Mouse (Mus musculus) CD4-positive helper T cell, adult 2 months (primary cell): Measurements from ENCODE around the gene Nanos2.

Source experiments
- DNase-seq: peaks from one replicate; pipeline ENCODE4 v3.0.0-alpha.2; 2012; ENCODE audit warnings: low read depth, missing footprints, low spot score

Nanos2 gene

GRCm38 (mm10) chr7:19016042-19016441 is 28.8 kb downstream of the Nanos2 start:
- DNase-seq: no peak

- DNase-seq: no peak
Measured at GRCm38 (mm10) chr7:19017909-19018308, 30.7 kb downstream of the Nanos2 start.

GRCm38 (mm10) chr7:19021048-19021447 is 33.8 kb downstream of the Nanos2 start:
- no peak for DNase-seq

- DNase-seq: no peak
Measured at GRCm38 (mm10) chr7:19022189-19022958, 35.2 kb downstream of the Nanos2 start.

- peak; percentile 80 for DNase-seq
Measured at GRCm38 (mm10) chr7:19023357-19023814, 36.2 kb downstream of the Nanos2 start, which contains the start of gene Foxa3. TSS of gene Foxa3 (minus strand) at chr7:19023538.

- DNase-seq: peak; percentile 98
Measured at GRCm38 (mm10) chr7:19024096-19024506, 36.9 kb downstream of the Nanos2 start, which contains the start of gene Sympk. TSS of gene Sympk (plus strand) at chr7:19024377.

- DNase-seq: no peak
Measured at GRCm38 (mm10) chr7:19024581-19025255, 37.5 kb downstream of the Nanos2 start.

- no peak for DNase-seq
Measured at GRCm38 (mm10) chr7:19028067-19028466, 40.9 kb downstream of the Nanos2 start.

- DNase-seq: peak; percentile 56
Measured at GRCm38 (mm10) chr7:19029084-19029653, 42.0 kb downstream of the Nanos2 start.

GRCm38 (mm10) chr7:19031641-19032040 is 44.4 kb downstream of the Nanos2 start:
- DNase-seq: no peak
